Mouse (Mus musculus) liver, embryonic 16.5 days (tissue): ENCODE measurements around the gene Asb4. TPM values are rescaled to one million over a fixed set of nuclear protein-coding genes. Genes with fewer than 3 reads are reported as not detected.

ENCODE experiments used
- ATAC-seq: fragments of 200-750 bp; cut with Nextera tagmentation; 2 replicates; pipeline ENCODE4 v1.8.0; 2017; ENCODE audit warnings: low read depth, mild to moderate bottlenecking, moderate number of reproducible peaks, moderate library complexity
- H3K27ac ChIP-seq: fragments of 300-500 bp; sonication (generic); 2 replicates; pipeline ENCODE4 v1.5.1; 2014; ENCODE audit warnings: mild to moderate bottlenecking, low read length
- H3K27me3 ChIP-seq: fragments of 300-500 bp; sonication (generic); 2 replicates; pipeline ENCODE4 v1.6.1; 2014; ENCODE audit warnings: low read depth, low read length, mixed read lengths; ENCODE audit not compliant: control insufficient read depth, insufficient read depth
- H3K36me3 ChIP-seq: fragments of 300-500 bp; sonication (generic); 2 replicates; pipeline ENCODE4 v1.6.1; 2014; ENCODE audit warnings: mild to moderate bottlenecking; ENCODE audit not compliant: control insufficient read depth, insufficient read depth
- H3K4me1 ChIP-seq: fragments of 300-500 bp; sonication (generic); 2 replicates; pipeline ENCODE4 v1.6.1; 2014; ENCODE audit warnings: low read depth, low read length, mixed read lengths; ENCODE audit not compliant: control insufficient read depth
- H3K4me2 ChIP-seq: fragments of 300-500 bp; sonication (generic); 2 replicates; pipeline ENCODE4 v1.6.1; 2014; ENCODE audit warnings: low read depth, low read length, mixed read lengths
- H3K4me3 ChIP-seq: fragments of 300-500 bp; sonication (generic); 2 replicates; pipeline ENCODE4 v1.5.1; 2014; ENCODE audit warnings: low read depth, mild to moderate bottlenecking, low read length
- H3K9ac ChIP-seq: fragments of 300-500 bp; sonication (generic); 2 replicates; pipeline ENCODE4 v1.6.1; 2014; ENCODE audit warnings: low read depth, low read length
- H3K9me3 ChIP-seq: fragments of 300-500 bp; sonication (generic); replicated peaks from 2 replicates; pipeline ENCODE4 v1.6.1; 2016; ENCODE audit warnings: low read length; ENCODE audit not compliant: control insufficient read depth
- WGBS: fragments of 180-500 bp; shearing (Covaris S2); extraction: QIAGEN DNeasy Blood & Tissue Kit; methylation state at CpG from one replicate; pipeline ENCODE4 v1.1.7; 2014; ENCODE audit not compliant: insufficient replicate concordance; 5-methylcytosine and 5-hydroxymethylcytosine counted together
- polyA plus RNA-seq: library from polyadenylated mRNA; unstranded; fragments of >200 nt; fragmentation: Nextera tagmentation; extraction: Ambion mirVana; gene quantifications from 2 replicates; pipeline ENCODE4 v1.2.1, GENCODE M21; 2015

Gene Asb4
- polyA plus RNA-seq, 1 experiment from 2014 or later, result 3.5 TPM

DNA sequence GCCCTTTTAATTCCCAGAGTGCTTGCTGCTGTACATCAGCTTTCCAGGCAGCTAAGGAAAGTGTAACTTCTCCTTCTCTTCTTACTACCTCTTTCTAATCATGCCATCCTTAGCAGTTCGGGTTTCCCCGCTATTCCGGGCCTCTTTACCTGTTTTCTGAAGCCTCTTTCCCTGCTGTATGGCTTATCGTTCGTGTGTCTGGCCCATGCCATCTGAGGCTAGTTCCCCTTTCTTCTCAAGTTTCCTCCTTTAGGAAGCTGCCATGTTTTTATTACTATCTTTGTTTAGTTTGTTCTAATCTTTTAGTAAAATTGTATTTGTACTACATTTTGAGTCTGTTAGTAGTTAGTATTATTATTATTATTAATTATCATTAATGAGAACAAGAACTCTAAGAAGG lies 17.3 kb upstream of the Asb4 start:
- no peak overlapping the region for H3K27ac ChIP-seq
- no peaks in the 10 kb centered on the region for H3K4me1 ChIP-seq
- no peaks in the 10 kb centered on the region for H3K9me3 ChIP-seq
- 39% methylated on average over 5 of the region's 5 CpGs for WGBS
- no peak overlapping the region for H3K4me3 ChIP-seq
- no peaks in the 10 kb centered on the region for H3K36me3 ChIP-seq
- no peak overlapping the region for H3K4me2 ChIP-seq
- no peak for ATAC-seq
- no peak overlapping the region for H3K9ac ChIP-seq
- no peaks in the 10 kb centered on the region for H3K27me3 ChIP-seq

DNA sequence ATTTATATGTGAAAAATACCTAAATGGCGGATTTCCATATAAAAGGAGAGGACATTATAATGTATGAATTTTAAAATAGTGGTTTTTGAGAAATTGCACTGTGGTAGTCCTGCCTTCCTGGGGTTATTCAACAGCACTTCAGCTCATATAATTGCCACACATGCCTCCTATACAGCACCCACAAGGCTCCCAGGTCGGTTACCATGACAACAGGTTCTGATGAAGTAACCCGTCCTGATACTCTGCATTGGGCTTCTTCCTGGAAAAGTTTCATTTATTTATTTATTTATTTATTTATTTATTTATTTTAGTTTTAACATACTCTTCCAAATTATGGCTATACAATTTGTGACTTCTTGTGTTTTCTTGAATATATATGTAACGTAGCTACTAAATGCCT lies 6.3 kb upstream of the Asb4 start:
- H3K9me3 ChIP-seq, result no peaks in the 10 kb centered on the region
- H3K4me2 ChIP-seq, result no peak overlapping the region
- H3K36me3 ChIP-seq, result no peaks in the 10 kb centered on the region
- no peak for ATAC-seq
- H3K4me1 ChIP-seq, result peaks cover 5% of the 10 kb centered on the region
- no peak overlapping the region for H3K4me3 ChIP-seq
- H3K9ac ChIP-seq, result no peak overlapping the region
- 71% methylated on average over 4 of the region's 4 CpGs for WGBS
- no peak overlapping the region for H3K27ac ChIP-seq
- no peaks in the 10 kb centered on the region for H3K27me3 ChIP-seq

- Histone ChIP-seq H3K4me3 (no peak overlapping the region), H3K36me3 (no peaks in the 10 kb centered on the region), H3K9me3 (no peaks in the 10 kb centered on the region), H3K27ac (no peak overlapping the region), H3K4me2 (no peak overlapping the region), H3K27me3 (peaks cover 14% of the 10 kb centered on the region), H3K9ac (no peak overlapping the region), H3K4me1 (peaks cover 8% of the 10 kb centered on the region)
- ATAC-seq, result no peak
- 75% methylated on average over 3 of the region's 3 CpGs for WGBS
Measured at GRCm38 (mm10) chr6:5379048-5379447, 4.1 kb upstream of the Asb4 start.

DNA sequence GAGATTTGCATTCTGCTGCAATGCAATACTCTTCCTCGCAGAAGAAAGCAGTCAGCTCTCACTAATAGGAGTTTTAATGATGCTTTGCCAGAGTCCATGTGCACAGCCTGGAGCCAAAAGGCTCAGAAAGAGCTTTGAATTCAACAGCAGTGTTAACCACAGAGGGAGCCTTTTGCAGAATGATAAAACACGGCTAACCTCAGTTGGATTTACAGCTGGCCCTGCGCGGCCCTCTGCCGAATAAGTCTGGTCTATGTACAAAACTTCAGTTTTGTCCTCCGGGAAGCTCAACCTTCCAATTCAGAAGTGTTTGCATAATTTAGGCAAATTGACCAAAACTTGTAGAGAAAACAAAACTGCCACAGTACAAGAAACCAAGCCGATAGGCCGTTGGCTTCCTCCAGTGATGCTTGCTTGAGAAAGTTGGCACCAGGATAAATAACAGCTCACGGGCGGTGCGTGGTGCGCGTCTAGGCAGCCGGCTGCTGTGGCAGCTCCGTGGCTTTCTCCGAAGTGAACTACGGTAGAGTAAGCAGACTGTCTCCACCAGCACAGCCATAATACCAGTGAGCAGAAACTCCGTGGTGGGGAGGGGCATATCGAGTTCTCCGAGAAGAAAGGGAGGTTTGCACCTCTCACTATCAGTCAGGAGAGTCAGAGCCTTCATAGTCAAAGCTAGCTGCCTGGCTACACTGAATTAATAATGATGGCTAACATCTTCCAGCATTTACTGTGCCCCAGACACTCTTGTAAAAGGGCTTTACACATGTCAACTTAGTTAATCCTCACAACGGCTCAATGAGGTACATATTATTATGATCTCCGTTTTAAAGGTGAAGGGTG lies 3.2 kb upstream of the Asb4 start:
- H3K9ac ChIP-seq, result no peak overlapping the region
- H3K4me3 ChIP-seq, result no peak overlapping the region; the same call in 1 of the 2 replicates
- no peaks in the 10 kb centered on the region for H3K36me3 ChIP-seq
- H3K9me3 ChIP-seq, result no peaks in the 10 kb centered on the region
- H3K27me3 ChIP-seq, result peaks cover 16% of the 10 kb centered on the region
- no peak overlapping the region for H3K27ac ChIP-seq
- WGBS, result 37% methylated on average over 22 of the region's 22 CpGs
- peaks cover 8% of the 10 kb centered on the region for H3K4me1 ChIP-seq
- ATAC-seq, result no peak
- peak overlapping the region; percentile 10; the same call in 1 of the 2 replicates for H3K4me2 ChIP-seq

DNA sequence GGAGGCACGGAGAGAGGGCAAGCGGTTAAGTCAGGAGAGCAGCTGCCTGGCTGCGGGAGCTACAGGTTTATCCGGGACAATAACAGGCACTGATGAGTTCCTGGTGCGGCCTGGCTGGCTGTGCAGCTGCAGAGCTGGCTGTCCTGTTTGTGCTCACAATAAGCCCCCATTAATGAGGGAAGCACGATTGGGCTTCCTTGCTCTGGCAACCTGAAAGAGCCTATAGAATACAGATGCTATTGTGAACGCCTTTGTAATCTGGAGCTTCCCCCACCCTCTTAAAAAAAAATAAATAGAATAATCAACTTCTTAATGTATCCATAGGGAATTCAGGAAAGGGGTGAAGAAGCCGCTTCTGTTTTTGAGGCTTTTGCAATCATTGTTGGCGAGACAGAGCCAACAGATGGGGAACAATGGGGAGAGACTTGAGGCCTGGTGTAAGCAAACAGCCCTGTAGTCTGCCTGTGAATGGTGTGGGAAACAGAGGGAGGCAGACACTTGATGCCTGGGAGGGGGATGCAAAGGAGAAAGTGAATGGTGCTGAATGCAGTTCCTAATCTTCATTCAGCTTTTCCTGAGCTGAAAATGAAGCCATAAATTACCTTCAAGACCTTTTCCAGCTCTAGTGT lies 2.4 kb upstream of the Asb4 start:
- Histone ChIP-seq H3K9me3 (no peaks in the 10 kb centered on the region), H3K4me2 (no peak overlapping the region), H3K4me1 (peaks cover 8% of the 10 kb centered on the region), H3K9ac (no peak overlapping the region), H3K36me3 (no peaks in the 10 kb centered on the region), H3K4me3 (no peak overlapping the region), H3K27me3 (peaks cover 16% of the 10 kb centered on the region), H3K27ac (no peak overlapping the region)
- ATAC-seq, result no peak
- 51% methylated on average over 9 of the region's 9 CpGs for WGBS

DNA sequence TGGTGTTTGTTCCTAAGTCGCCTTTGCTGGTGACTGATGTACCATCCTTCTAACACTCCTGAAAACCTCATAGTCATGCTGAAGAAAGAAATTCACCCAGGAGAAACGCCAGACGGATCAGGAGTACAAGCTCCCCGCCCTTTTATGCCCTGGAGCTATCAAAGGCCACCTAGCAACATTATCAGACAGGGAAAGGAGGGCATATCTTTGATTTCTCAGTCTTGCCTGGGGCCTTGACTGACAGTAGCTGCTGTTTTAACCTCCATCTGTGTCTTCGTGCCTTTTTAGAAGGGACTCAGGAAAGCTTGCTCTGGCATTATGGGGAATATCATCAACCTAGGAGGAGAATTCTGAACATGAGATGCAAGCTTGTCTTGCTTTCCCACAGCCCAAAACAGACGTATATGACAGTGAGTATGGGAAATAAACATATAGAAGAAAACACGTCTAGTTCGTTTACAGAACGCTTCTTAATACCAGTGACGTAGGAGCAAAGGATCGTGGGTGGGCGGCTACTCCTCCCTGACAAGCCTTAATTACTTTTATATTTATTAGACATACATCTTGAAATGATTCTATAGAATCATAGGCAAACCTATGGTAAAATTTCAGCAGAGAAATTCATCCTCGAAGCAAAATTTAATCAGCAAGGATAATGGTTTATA lies 1.1 kb upstream of the Asb4 start:
- 31% methylated on average over 13 of the region's 13 CpGs for WGBS
- peaks cover 16% of the 10 kb centered on the region for H3K27me3 ChIP-seq
- peaks cover 8% of the 10 kb centered on the region for H3K4me1 ChIP-seq
- no peak overlapping the region for H3K27ac ChIP-seq
- no peaks in the 10 kb centered on the region for H3K36me3 ChIP-seq
- no peak overlapping the region for H3K4me2 ChIP-seq
- no peak for ATAC-seq
- H3K9me3 ChIP-seq, result no peaks in the 10 kb centered on the region
- no peak overlapping the region for H3K4me3 ChIP-seq
- H3K9ac ChIP-seq, result no peak overlapping the region

GRCm38 (mm10) chr6:5382583-5383215 lies 487 bp upstream of the Asb4 start:
- Histone ChIP-seq H3K27ac (no peak overlapping the region), H3K4me2 (peak overlapping the region; percentile 64), H3K4me1 (peaks cover 8% of the 10 kb centered on the region), H3K4me3 (peak overlapping the region; percentile 47), H3K9me3 (no peaks in the 10 kb centered on the region), H3K27me3 (peaks cover 16% of the 10 kb centered on the region), H3K9ac (peak overlapping the region; percentile 8; the same call in 1 of the 2 replicates), H3K36me3 (no peaks in the 10 kb centered on the region)
- ATAC-seq, result peak; percentile 64; the same call in 1 of the 2 replicates
- WGBS, result 1% methylated on average over 16 of the region's 16 CpGs

DNA sequence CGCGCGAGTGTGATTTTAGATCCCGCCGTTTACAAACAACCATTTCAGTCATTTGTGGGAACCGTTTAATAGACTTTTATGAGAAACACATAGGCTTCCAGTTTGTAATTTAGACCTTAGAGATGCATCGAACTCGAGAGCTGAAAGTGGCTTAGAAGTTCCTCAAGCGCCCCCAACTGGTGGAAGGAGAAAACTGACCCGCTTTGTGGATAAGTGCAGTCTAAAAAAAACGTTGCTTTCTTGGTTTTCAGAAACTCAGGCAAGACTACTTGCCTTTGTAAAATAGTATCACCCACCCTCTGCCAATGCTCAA lies 948 bp downstream of the Asb4 start:
- Histone ChIP-seq H3K9ac (no peak overlapping the region), H3K9me3 (no peaks in the 10 kb centered on the region), H3K4me2 (peak overlapping the region; percentile 64), H3K36me3 (no peaks in the 10 kb centered on the region), H3K4me1 (peaks cover 8% of the 10 kb centered on the region), H3K4me3 (peak overlapping the region; percentile 47), H3K27ac (no peak overlapping the region), H3K27me3 (peaks cover 16% of the 10 kb centered on the region)
- WGBS, result 1% methylated on average over 11 of the region's 11 CpGs
- ATAC-seq, result 0 out of 2 replicates have a peak, but pooled peaks have one; percentile 26
